Mouse (Mus musculus): ENCODE results near the gene Brix1. TPM values are rescaled to one million over a fixed set of nuclear protein-coding genes. Genes with fewer than 3 reads are reported as not detected.

The Brix1 gene
- polyA plus RNA-seq, 1 experiment from 2014 or later = 111 TPM

DNA sequence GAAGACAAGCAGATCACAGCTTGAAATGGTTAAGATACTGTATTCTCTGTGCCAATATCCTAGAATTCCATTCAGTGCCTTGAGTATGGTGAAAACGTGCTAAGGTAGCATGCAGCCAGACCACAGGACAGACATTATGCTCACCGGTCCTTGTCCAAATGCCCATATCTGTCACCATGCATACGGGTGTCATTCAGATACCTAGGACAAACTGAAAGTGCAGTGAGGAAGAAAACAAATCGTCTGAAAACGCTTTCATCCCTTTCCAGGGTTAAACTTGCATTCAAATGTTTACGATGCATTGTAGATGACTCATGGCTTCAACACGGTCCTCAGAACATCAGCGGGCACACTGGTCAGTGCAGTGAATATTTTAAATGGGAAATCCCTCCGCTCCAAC, 44.3 kb downstream of the Brix1 start:
- Histone ChIP-seq H3K4me1 (no peaks in the 10 kb centered on the region), H3K27ac (no peak overlapping the region), H3K9ac (no peak overlapping the region), H3K4me2 (replicated peaks) (no peak overlapping the region), H3K27me3 (no peaks in the 10 kb centered on the region), H3K9me3 (peaks cover 3% of the 10 kb centered on the region; the same call in 1 of the 2 replicates), H3K36me3 (peaks cover 39% of the 10 kb centered on the region), H3K4me3 (no peak overlapping the region)
- ATAC-seq (ENCODE audit: low FRiP score, low read depth) = no peak
- 90% methylated on average over 9 of the region's 9 CpGs for WGBS

DNA sequence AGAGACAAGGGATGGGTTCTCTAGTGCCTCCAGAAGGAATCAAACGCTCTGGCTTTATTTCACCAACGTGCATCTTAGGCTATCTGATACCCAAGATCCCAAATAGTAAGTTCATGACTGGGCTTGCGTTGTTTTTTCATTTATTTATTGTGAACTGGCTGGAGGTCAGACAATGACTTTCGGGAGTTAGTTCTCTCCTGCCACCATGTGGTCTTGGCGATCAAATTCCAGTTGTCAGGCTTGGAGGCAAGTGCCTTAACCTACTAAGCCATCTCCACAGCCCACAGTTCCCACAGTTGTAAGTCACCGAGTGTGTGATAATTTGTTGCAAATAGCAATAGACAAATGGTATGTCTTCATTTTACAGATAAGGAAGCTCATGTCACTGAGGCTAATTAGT, 45.8 kb downstream of the Brix1 start:
- Histone ChIP-seq H3K36me3 (peaks cover 28% of the 10 kb centered on the region), H3K4me3 (no peak overlapping the region), H3K27ac (no peak overlapping the region), H3K9ac (no peak overlapping the region), H3K4me2 (replicated peaks) (no peak overlapping the region), H3K4me1 (no peaks in the 10 kb centered on the region), H3K27me3 (no peaks in the 10 kb centered on the region), H3K9me3 (peaks cover 7% of the 10 kb centered on the region; the same call in 1 of the 2 replicates)
- ATAC-seq (ENCODE audit: low FRiP score, low read depth) = no peak
- 81% methylated on average over 6 of the region's 6 CpGs for WGBS

GRCm38 (mm10) chr15:10436893-10437292, 48.9 kb downstream of the Brix1 start:
- no peak for ATAC-seq (ENCODE audit: low FRiP score, low read depth)
- H3K9ac ChIP-seq = no peak overlapping the region
- peaks cover 7% of the 10 kb centered on the region; the same call in 1 of the 2 replicates for H3K9me3 ChIP-seq
- peaks cover 9% of the 10 kb centered on the region; the same call in 1 of the 2 replicates for H3K36me3 ChIP-seq
- no peaks in the 10 kb centered on the region for H3K27me3 ChIP-seq
- H3K4me1 ChIP-seq = no peaks in the 10 kb centered on the region
- WGBS = 90% methylated on average over 1 of the region's 1 CpGs
- no peak overlapping the region for H3K27ac ChIP-seq
- H3K4me2 ChIP-seq (replicated peaks) = no peak overlapping the region
- no peak overlapping the region for H3K4me3 ChIP-seq

DNA sequence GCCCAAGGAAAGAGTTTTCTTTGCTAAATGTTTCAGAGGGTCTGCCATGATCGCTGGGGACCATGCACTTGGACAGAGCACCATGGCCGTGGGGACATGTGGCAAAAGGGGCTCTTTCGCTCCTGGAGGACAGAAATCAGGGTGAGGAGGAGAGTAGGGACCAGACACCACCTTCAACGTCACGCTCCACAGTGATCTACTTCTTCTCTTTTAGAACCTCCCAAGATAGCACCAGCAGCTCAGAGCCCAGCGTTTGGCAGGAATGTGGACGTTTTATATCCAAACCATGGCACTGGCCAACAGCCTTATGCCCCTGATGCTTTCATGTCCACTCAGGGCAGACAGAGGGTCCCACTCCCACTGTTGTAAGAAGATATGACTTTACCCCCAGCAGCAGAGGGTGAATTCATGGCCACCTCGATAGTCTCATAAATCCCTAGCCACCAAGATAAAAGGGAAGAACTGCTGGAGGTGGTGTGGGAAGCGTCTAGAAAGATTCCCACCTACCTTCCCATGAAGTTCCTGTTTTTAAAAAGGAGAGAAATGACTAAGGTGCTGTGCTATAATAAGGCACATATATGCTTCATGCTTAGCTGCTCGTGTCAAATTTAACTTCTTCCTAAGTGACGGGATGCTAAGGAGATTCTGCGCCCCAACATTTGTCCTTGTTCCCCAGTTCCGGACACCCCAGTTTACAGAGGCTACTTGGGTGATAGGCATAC, 59.0 kb downstream of the Brix1 start:
- Histone ChIP-seq H3K4me1 (no peaks in the 10 kb centered on the region), H3K36me3 (no peaks in the 10 kb centered on the region), H3K4me3 (no peak overlapping the region), H3K27ac (no peak overlapping the region), H3K27me3 (no peaks in the 10 kb centered on the region), H3K9me3 (no peaks in the 10 kb centered on the region), H3K9ac (no peak overlapping the region), H3K4me2 (replicated peaks) (no peak overlapping the region)
- ATAC-seq (ENCODE audit: low FRiP score, low read depth) = no peak
- 86% methylated on average over 13 of the region's 13 CpGs for WGBS

DNA sequence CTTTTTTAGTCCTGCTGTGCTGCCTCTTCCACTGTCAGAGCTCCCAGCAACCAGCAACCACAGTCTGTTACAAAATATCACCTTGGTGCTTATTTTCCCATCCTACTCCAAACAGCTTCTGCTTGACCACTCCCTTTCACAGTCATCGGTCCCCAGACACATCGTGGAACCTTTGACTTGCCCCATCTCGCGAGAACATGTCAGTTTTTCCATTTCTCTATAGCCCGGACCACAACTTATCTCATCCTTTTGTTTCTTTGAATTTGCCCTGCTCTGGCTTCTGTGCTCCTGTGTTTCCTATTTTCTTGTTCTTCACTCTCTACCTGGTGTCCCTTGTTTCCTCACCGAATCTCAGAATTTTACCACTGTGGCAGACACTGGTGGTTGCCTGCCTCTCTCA, 59.6 kb downstream of the Brix1 start:
- no peak overlapping the region for H3K4me2 ChIP-seq (replicated peaks)
- no peak overlapping the region for H3K27ac ChIP-seq
- H3K9me3 ChIP-seq = no peaks in the 10 kb centered on the region
- no peaks in the 10 kb centered on the region for H3K27me3 ChIP-seq
- no peak for ATAC-seq (ENCODE audit: low FRiP score, low read depth)
- H3K9ac ChIP-seq = no peak overlapping the region
- H3K36me3 ChIP-seq = no peaks in the 10 kb centered on the region
- no peaks in the 10 kb centered on the region for H3K4me1 ChIP-seq
- WGBS = 86% methylated on average over 6 of the region's 6 CpGs
- H3K4me3 ChIP-seq = no peak overlapping the region

Other genes starting within 250 kb of the Brix1 start
- gene Gm21973, start 160.6 kb downstream of the Brix1 start, polyA plus RNA-seq (2015; fragmentation: Nextera tagmentation; extraction: Ambion mirVana) = not detected in 2 replicates
- not detected in 2 replicates for gene Agxt2, start 127.4 kb downstream of the Brix1 start, polyA plus RNA-seq (2015; fragmentation: Nextera tagmentation; extraction: Ambion mirVana)
- 12.1 and 12.3 TPM in 2 replicates for gene Dnajc21, start 15.4 kb downstream of the Brix1 start, polyA plus RNA-seq (2015; fragmentation: Nextera tagmentation; extraction: Ambion mirVana)
- gene Rad1, start 71 bp upstream of the Brix1 start, polyA plus RNA-seq (2015; fragmentation: Nextera tagmentation; extraction: Ambion mirVana) = 36.0 and 38.7 TPM in 2 replicates
- not detected in 2 replicates for gene Ttc23l, start 72.7 kb upstream of the Brix1 start, polyA plus RNA-seq (2015; fragmentation: Nextera tagmentation; extraction: Ambion mirVana)
- 61.5 and 63.7 TPM in 2 replicates for gene Rai14, start 228.7 kb upstream of the Brix1 start, polyA plus RNA-seq (2015; fragmentation: Nextera tagmentation; extraction: Ambion mirVana)

Measured in limb, embryonic 13.5 days (tissue).